Mouse (Mus musculus): ENCODE results near the gene Wwc2. TPM values are rescaled to one million over a fixed set of nuclear protein-coding genes. Genes with fewer than 3 reads are reported as not detected.

The Wwc2 gene
- 10.4 and 10.6 TPM in 2 replicates for polyA plus RNA-seq (2014; fragmentation: Nextera tagmentation; extraction: Ambion mirVana)

DNA sequence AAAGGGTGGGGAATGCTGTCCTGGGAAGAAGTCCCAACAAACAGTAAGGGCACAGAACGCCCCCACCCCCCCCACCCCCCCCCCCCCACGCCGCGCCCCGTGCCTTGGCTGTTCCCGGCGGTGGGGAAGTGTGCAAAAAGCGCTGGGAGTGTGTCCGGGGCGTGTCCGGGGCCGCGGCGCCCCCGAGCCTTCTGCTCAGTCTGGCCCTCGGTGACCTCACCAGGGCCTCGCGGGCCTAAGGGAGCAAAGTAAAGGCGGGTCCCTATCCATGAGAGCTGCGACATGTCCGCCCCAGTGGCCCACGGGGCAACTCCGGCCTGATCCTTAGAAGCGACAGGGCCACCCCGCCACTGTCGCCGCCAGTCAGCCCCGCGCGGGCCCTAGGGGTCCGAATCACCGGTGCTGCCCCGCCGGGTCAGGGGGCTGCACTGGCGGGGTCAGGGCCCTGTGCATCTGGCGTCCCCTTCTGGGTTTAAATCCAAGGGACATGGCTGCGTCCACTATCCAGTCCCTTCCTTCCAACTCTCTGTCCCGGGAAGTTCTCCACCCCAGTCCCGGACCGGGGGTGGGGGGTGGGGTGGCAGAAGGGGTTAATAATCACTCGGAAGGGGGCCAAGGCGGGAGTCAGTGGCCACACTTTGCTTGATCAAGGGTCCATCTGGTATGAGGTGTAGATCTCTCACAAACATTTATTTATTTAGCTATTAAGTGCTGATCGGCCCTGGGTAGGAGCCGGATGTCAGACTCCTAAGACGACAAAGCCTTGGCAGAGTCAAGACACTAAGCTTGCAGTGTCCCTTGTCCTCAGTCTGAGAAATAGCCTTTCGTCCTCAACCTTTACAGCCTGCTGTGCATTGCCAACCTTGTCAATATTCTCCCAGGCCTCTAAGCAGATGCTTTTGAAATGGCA, at the start of gene Wwc2:
Gene Wwc2 (minus strand): TSS at position 14 of the 910 bp plus-strand sequence.
- WGBS = 3% methylated on average over 43 of the region's 46 CpGs
- ATAC-seq (replicated peaks; ENCODE audit: low FRiP score, low TSS enrichment, low read depth) (peak; percentile 74), DNase-seq (ENCODE audit: low spot score) (peak; percentile 83)
- Histone ChIP-seq H3K27ac (ENCODE audit: low read depth) (peak within 1 kb of the TSS; percentile 92), H3K36me3 (ENCODE audit: control insufficient read depth, insufficient read depth, low read length) (no peaks in the 10 kb centered on the region), H3K27me3 (replicated peaks; ENCODE audit: control insufficient read depth, insufficient read depth, low read length) (no peaks in the 10 kb centered on the region), H3K4me1 (replicated peaks; ENCODE audit: control insufficient read depth, insufficient read depth, low read length) (peaks cover 24% of the 10 kb centered on the region), H3K9me3 (ENCODE audit: control insufficient read depth, low read length) (no peaks in the 10 kb centered on the region), H3K9ac (ENCODE audit: low read length) (peak within 1 kb of the TSS; percentile 86), H3K4me3 (ENCODE audit: low read depth, low read length) (peak within 1 kb of the TSS; percentile 93), H3K4me2 (ENCODE audit: low read length) (peak within 1 kb of the TSS; percentile 93)

GRCm38 (mm10) chr8:48038261-48038934, 47.7 kb upstream of the Wwc2 start:
- Histone ChIP-seq H3K27me3 (replicated peaks; ENCODE audit: control insufficient read depth, insufficient read depth, low read length) (no peaks in the 10 kb centered on the region), H3K9ac (ENCODE audit: low read length) (no peak overlapping the region), H3K27ac (ENCODE audit: low read depth) (no peak overlapping the region), H3K4me1 (replicated peaks; ENCODE audit: control insufficient read depth, insufficient read depth, low read length) (no peaks in the 10 kb centered on the region), H3K4me3 (ENCODE audit: low read depth, low read length) (no peak overlapping the region), H3K36me3 (ENCODE audit: control insufficient read depth, insufficient read depth, low read length) (no peaks in the 10 kb centered on the region), H3K9me3 (ENCODE audit: control insufficient read depth, low read length) (no peaks in the 10 kb centered on the region), H3K4me2 (ENCODE audit: low read length) (no peak overlapping the region)
- DNase-seq (ENCODE audit: low spot score) (no peak), ATAC-seq (replicated peaks; ENCODE audit: low FRiP score, low TSS enrichment, low read depth) (no peak)
- 42% methylated on average over 7 of the region's 7 CpGs for WGBS

DNA sequence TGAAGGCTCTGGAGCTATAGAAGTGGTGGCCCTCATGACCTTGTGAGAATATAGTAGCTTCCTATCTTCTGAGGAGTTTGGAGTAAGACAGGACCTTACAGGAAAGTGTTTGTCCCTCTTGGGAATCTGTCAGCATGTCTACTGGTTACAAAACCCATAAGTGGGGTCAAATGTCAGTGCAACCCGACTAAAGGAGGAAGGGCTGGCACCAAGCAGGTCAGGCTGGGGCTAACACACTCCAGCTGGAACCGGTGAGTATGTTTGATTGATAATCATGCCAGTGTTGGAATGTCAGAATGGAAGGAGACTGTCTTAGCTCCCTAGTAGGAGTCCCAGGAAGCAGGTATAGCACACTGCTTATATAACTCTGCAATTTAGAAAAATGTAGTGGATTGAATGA, 41.3 kb upstream of the Wwc2 start:
- Histone ChIP-seq H3K4me2 (ENCODE audit: low read length) (no peak overlapping the region), H3K9me3 (ENCODE audit: control insufficient read depth, low read length) (no peaks in the 10 kb centered on the region), H3K4me3 (ENCODE audit: low read depth, low read length) (no peak overlapping the region), H3K36me3 (ENCODE audit: control insufficient read depth, insufficient read depth, low read length) (no peaks in the 10 kb centered on the region), H3K4me1 (replicated peaks; ENCODE audit: control insufficient read depth, insufficient read depth, low read length) (0 out of 2 replicates have a peak, but pooled peaks cover 3% of the 10 kb centered on the region), H3K9ac (ENCODE audit: low read length) (no peak overlapping the region), H3K27me3 (replicated peaks; ENCODE audit: control insufficient read depth, insufficient read depth, low read length) (no peaks in the 10 kb centered on the region), H3K27ac (ENCODE audit: low read depth) (no peak overlapping the region)
- no peak for ATAC-seq (replicated peaks; ENCODE audit: low FRiP score, low TSS enrichment, low read depth)
- 12% methylated on average over 2 of the region's 2 CpGs for WGBS
- no peak for DNase-seq (ENCODE audit: low spot score)

GRCm38 (mm10) chr8:48030667-48031066, 39.9 kb upstream of the Wwc2 start:
- Histone ChIP-seq H3K9ac (ENCODE audit: low read length) (no peak overlapping the region), H3K4me2 (ENCODE audit: low read length) (no peak overlapping the region), H3K27me3 (replicated peaks; ENCODE audit: control insufficient read depth, insufficient read depth, low read length) (no peaks in the 10 kb centered on the region), H3K36me3 (ENCODE audit: control insufficient read depth, insufficient read depth, low read length) (no peaks in the 10 kb centered on the region), H3K27ac (ENCODE audit: low read depth) (no peak overlapping the region), H3K4me3 (ENCODE audit: low read depth, low read length) (no peak overlapping the region), H3K9me3 (ENCODE audit: control insufficient read depth, low read length) (no peaks in the 10 kb centered on the region), H3K4me1 (replicated peaks; ENCODE audit: control insufficient read depth, insufficient read depth, low read length) (0 out of 2 replicates have a peak, but pooled peaks cover 3% of the 10 kb centered on the region)
- 82% methylated on average over 1 of the region's 1 CpGs for WGBS
- DNase-seq (ENCODE audit: low spot score) (no peak), ATAC-seq (replicated peaks; ENCODE audit: low FRiP score, low TSS enrichment, low read depth) (no peak)

- Histone ChIP-seq H3K9me3 (ENCODE audit: control insufficient read depth, low read length) (no peaks in the 10 kb centered on the region), H3K4me2 (ENCODE audit: low read length) (no peak overlapping the region), H3K36me3 (ENCODE audit: control insufficient read depth, insufficient read depth, low read length) (no peaks in the 10 kb centered on the region), H3K4me1 (replicated peaks; ENCODE audit: control insufficient read depth, insufficient read depth, low read length) (no peaks in the 10 kb centered on the region), H3K9ac (ENCODE audit: low read length) (no peak overlapping the region), H3K27ac (ENCODE audit: low read depth) (no peak overlapping the region), H3K27me3 (replicated peaks; ENCODE audit: control insufficient read depth, insufficient read depth, low read length) (no peaks in the 10 kb centered on the region), H3K4me3 (ENCODE audit: low read depth, low read length) (no peak overlapping the region)
- no peak for DNase-seq (ENCODE audit: low spot score)
- 59% methylated on average over 11 of the region's 11 CpGs for WGBS
- no peak for ATAC-seq (replicated peaks; ENCODE audit: low FRiP score, low TSS enrichment, low read depth)
These were observed 36.1 kb upstream of the Wwc2 start for GRCm38 (mm10) chr8:48026796-48027195.

GRCm38 (mm10) chr8:48023206-48023605, 32.5 kb upstream of the Wwc2 start:
- Histone ChIP-seq H3K27ac (ENCODE audit: low read depth) (no peak overlapping the region), H3K27me3 (replicated peaks; ENCODE audit: control insufficient read depth, insufficient read depth, low read length) (no peaks in the 10 kb centered on the region), H3K9me3 (ENCODE audit: control insufficient read depth, low read length) (no peaks in the 10 kb centered on the region), H3K36me3 (ENCODE audit: control insufficient read depth, insufficient read depth, low read length) (no peaks in the 10 kb centered on the region), H3K4me3 (ENCODE audit: low read depth, low read length) (no peak overlapping the region), H3K9ac (ENCODE audit: low read length) (no peak overlapping the region), H3K4me1 (replicated peaks; ENCODE audit: control insufficient read depth, insufficient read depth, low read length) (no peaks in the 10 kb centered on the region), H3K4me2 (ENCODE audit: low read length) (no peak overlapping the region)
- WGBS = 80% methylated on average over 8 of the region's 8 CpGs
- ATAC-seq (replicated peaks; ENCODE audit: low FRiP score, low TSS enrichment, low read depth) = no peak
- no peak for DNase-seq (ENCODE audit: low spot score)

DNA sequence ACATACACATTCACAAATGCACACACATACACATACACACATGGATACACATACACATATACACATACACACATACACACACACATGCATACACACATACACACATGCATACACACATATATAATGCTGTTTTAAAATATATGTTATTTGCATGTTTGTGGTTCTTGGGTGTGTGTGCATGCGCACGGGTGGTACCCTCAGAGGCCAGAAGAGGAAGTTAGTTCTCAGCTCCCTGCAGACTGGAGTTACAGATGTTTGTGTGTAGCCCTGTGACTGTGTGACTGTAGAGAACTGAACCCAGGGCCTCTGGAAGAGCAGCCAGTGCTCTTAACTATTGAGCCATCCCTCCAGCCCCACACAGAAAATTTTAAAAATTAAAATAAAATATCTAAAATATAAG, 29.0 kb upstream of the Wwc2 start:
- DNase-seq (ENCODE audit: low spot score) = no peak
- H3K9me3 ChIP-seq (ENCODE audit: control insufficient read depth, low read length) = no peaks in the 10 kb centered on the region
- H3K27ac ChIP-seq (ENCODE audit: low read depth) = no peak overlapping the region
- WGBS = 91% methylated on average over 2 of the region's 2 CpGs
- no peaks in the 10 kb centered on the region for H3K36me3 ChIP-seq (ENCODE audit: control insufficient read depth, insufficient read depth, low read length)
- H3K4me3 ChIP-seq (ENCODE audit: low read depth, low read length) = no peak overlapping the region
- no peaks in the 10 kb centered on the region for H3K27me3 ChIP-seq (replicated peaks; ENCODE audit: control insufficient read depth, insufficient read depth, low read length)
- no peaks in the 10 kb centered on the region for H3K4me1 ChIP-seq (replicated peaks; ENCODE audit: control insufficient read depth, insufficient read depth, low read length)
- no peak overlapping the region for H3K9ac ChIP-seq (ENCODE audit: low read length)
- no peak for ATAC-seq (replicated peaks; ENCODE audit: low FRiP score, low TSS enrichment, low read depth)
- no peak overlapping the region for H3K4me2 ChIP-seq (ENCODE audit: low read length)

DNA sequence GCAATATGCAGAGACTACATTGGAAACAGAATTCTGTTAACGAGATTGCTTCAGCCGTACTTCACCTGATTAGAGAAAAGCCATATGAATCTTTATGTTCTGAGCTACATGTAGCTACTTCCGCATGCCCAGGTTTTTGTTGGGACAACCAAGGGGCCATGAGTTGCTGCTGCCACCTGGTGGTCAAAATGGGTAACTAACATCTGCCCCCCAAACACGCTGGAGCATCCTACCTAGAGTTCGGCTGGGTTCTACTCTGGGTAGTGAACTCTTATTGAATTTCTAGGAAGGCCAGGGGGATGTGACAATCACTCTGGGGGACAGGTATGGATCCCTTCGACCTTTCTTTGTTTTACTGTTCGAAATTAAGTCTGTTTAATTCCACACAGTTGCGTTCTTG, 25.8 kb upstream of the Wwc2 start:
- no peak overlapping the region for H3K4me2 ChIP-seq (ENCODE audit: low read length)
- WGBS = 23% methylated on average over 8 of the region's 8 CpGs
- ATAC-seq (replicated peaks; ENCODE audit: low FRiP score, low TSS enrichment, low read depth) = no peak; the same call in 1 of the 2 replicates
- no peaks in the 10 kb centered on the region for H3K4me1 ChIP-seq (replicated peaks; ENCODE audit: control insufficient read depth, insufficient read depth, low read length)
- H3K27ac ChIP-seq (ENCODE audit: low read depth) = no peak overlapping the region
- no peaks in the 10 kb centered on the region for H3K9me3 ChIP-seq (ENCODE audit: control insufficient read depth, low read length)
- H3K4me3 ChIP-seq (ENCODE audit: low read depth, low read length) = no peak overlapping the region
- no peaks in the 10 kb centered on the region for H3K27me3 ChIP-seq (replicated peaks; ENCODE audit: control insufficient read depth, insufficient read depth, low read length)
- H3K9ac ChIP-seq (ENCODE audit: low read length) = no peak overlapping the region
- peak; percentile 93 for DNase-seq (ENCODE audit: low spot score)
- no peaks in the 10 kb centered on the region for H3K36me3 ChIP-seq (ENCODE audit: control insufficient read depth, insufficient read depth, low read length)
